Mouse (Mus musculus): ENCODE measurements around the gene Ppp1r32. TPM values are rescaled to one million over a fixed set of nuclear protein-coding genes. Genes with fewer than 3 reads are reported as not detected.
A peak's percentile ranks its signal among the peaks of the same experiment; 100 is the strongest.

Gene Ppp1r32
- total RNA-seq, 1 experiment, result 0.62 TPM

DNA sequence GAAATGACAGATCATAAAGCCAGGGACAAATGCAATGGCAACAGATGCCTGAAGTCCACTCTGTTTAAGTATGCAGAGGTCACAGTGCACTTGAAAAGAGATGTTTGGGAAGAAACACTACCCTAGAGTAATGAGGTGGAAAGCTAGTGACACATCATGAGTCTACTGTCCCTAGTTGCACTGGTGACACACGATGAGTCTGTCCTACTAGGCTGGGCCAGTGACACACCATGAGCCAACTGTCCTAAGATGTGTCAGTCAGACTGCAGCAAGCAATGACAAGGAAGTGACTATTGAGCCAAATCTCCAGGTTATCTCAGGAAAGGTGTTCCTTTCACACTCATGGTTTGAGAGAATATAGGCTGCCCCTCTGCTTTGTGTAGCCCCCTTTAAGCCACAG lies 12.9 kb upstream of the Ppp1r32 start:
- Histone ChIP-seq H3K9ac (ENCODE audit: insufficient read depth, low read depth, low read length, poor library complexity, severe bottlenecking) (no peak overlapping the region), H3K27ac (ENCODE audit: insufficient read depth, low read depth, low read length, poor library complexity, severe bottlenecking) (no peak overlapping the region), H3K36me3 (ENCODE audit: control insufficient read depth, insufficient read depth, low read length, poor library complexity, severe bottlenecking) (peaks cover 5% of the 10 kb centered on the region; the same call in 1 of the 2 replicates), H3K4me1 (ENCODE audit: control insufficient read depth in 2 of 2, insufficient read depth in 2 of 2, low read length in 2 of 2, poor library complexity in 1 of 2) (peaks cover 4 to 5% of the 10 kb centered on the region in 2 experiments; a peak in 2 of 4 replicates), H3K9me3 (ENCODE audit: control insufficient read depth, insufficient read depth, low read depth, low read length) (no peaks in the 10 kb centered on the region), H3K4me3 (ENCODE audit: insufficient read depth in 1 of 2, low read depth in 1 of 2, low read length in 2 of 2, poor library complexity in 1 of 2, severe bottlenecking in 1 of 2) (no peak overlapping the region)
- TF ChIP-seq CHD2 (IDR thresholded peaks at IDR 0.05; ENCODE audit: low read depth, low read length) (no peak), HCFC1 (IDR thresholded peaks at IDR 0.05; ENCODE audit: borderline replicate concordance, insufficient read depth, low read length) (no peak), MAFK (IDR thresholded peaks at IDR 0.05; ENCODE audit: insufficient read depth, low read depth, low read length) (no peak), ZNF384 (IDR thresholded peaks at IDR 0.05; ENCODE audit: low read depth, low read length) (no peak), ZC3H11A (IDR thresholded peaks at IDR 0.05; ENCODE audit: borderline replicate concordance, low read depth, low read length) (no peak)
- in situ Hi-C loops (cut with MboI; ENCODE audit: low sequenced_read_pairs in 2 of 2, unreplicated experiment in 2 of 2), result loop anchor here in 1 of 2 experiments (10.0 kb wide), 1 partner anchor 151 kb away; no protein-coding TSS in a partner anchor
- no peak for DNase-seq (ENCODE audit: low read depth, low spot score)

GRCm38 (mm10) chr19:10486264-10486738 lies 3.6 kb upstream of the Ppp1r32 start:
- no peak overlapping the region for H3K27ac ChIP-seq (ENCODE audit: insufficient read depth, low read depth, low read length, poor library complexity, severe bottlenecking)
- no peaks in the 10 kb centered on the region for H3K36me3 ChIP-seq (ENCODE audit: control insufficient read depth, insufficient read depth, low read length, poor library complexity, severe bottlenecking)
- no peak overlapping the region for H3K4me3 ChIP-seq (ENCODE audit: insufficient read depth in 1 of 2, low read depth in 1 of 2, low read length in 2 of 2, poor library complexity in 1 of 2, severe bottlenecking in 1 of 2)
- TF ChIP-seq ZC3H11A (IDR thresholded peaks at IDR 0.05; ENCODE audit: borderline replicate concordance, low read depth, low read length) (peak; percentile 84; the same call in 1 of the 2 replicates), HCFC1 (IDR thresholded peaks at IDR 0.05; ENCODE audit: borderline replicate concordance, insufficient read depth, low read length) (no peak)
- in situ Hi-C loops (cut with MboI; ENCODE audit: low sequenced_read_pairs in 2 of 2, unreplicated experiment in 2 of 2), result no loop called here
- H3K9me3 ChIP-seq (ENCODE audit: control insufficient read depth, insufficient read depth, low read depth, low read length), result no peaks in the 10 kb centered on the region
- DNase-seq (ENCODE audit: low read depth, low spot score), result peak; percentile 54
- H3K9ac ChIP-seq (ENCODE audit: insufficient read depth, low read depth, low read length, poor library complexity, severe bottlenecking), result no peak overlapping the region
- no peaks in the 10 kb centered on the region for H3K4me1 ChIP-seq (ENCODE audit: control insufficient read depth in 2 of 2, insufficient read depth in 2 of 2, low read length in 2 of 2, poor library complexity in 1 of 2)

GRCm38 (mm10) chr19:10479541-10479940 lies 3.2 kb downstream of the Ppp1r32 start:
- no peak for TF ChIP-seq HCFC1 (IDR thresholded peaks at IDR 0.05; ENCODE audit: borderline replicate concordance, insufficient read depth, low read length)
- no peak for TF ChIP-seq CHD2 (IDR thresholded peaks at IDR 0.05; ENCODE audit: low read depth, low read length)
- TF ChIP-seq MAFK (IDR thresholded peaks at IDR 0.05; ENCODE audit: insufficient read depth, low read depth, low read length), result no peak
- TF ChIP-seq ZC3H11A (IDR thresholded peaks at IDR 0.05; ENCODE audit: borderline replicate concordance, low read depth, low read length), result no peak
- TF ChIP-seq ZNF384 (IDR thresholded peaks at IDR 0.05; ENCODE audit: low read depth, low read length), result no peak
- in situ Hi-C loops (cut with MboI; ENCODE audit: low sequenced_read_pairs in 2 of 2, unreplicated experiment in 2 of 2), result no loop called here

DNA sequence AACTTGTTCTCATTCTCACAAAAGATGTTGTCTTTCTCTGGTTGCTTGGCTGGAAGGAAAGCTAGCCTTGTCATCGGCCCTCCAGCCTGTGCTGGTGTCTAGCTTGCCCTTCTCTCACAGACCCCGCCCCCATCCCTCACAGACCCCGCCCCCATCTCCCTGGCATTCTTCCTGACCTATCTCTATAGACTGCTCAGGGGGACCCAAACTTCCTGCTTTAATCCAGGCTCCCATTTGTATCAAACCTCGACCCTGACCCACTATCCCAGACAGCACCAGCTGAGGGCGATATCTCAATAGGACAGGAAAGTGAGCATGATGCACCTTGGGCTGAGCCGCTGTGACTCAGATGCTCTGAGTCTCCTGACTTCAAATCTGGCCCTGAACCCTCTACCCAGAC lies 8.9 kb downstream of the Ppp1r32 start:
- Histone ChIP-seq H3K9ac (ENCODE audit: insufficient read depth, low read depth, low read length, poor library complexity, severe bottlenecking) (no peak overlapping the region), H3K4me3 (ENCODE audit: insufficient read depth in 1 of 2, low read depth in 1 of 2, low read length in 2 of 2, poor library complexity in 1 of 2, severe bottlenecking in 1 of 2) (no peak overlapping the region), H3K27ac (ENCODE audit: insufficient read depth, low read depth, low read length, poor library complexity, severe bottlenecking) (no peak overlapping the region), H3K9me3 (ENCODE audit: control insufficient read depth, insufficient read depth, low read depth, low read length) (no peaks in the 10 kb centered on the region), H3K4me1 (ENCODE audit: control insufficient read depth in 2 of 2, insufficient read depth in 2 of 2, low read length in 2 of 2, poor library complexity in 1 of 2) (peaks cover 0 to 4% of the 10 kb centered on the region in 2 experiments; a peak in 1 of 4 replicates), H3K36me3 (ENCODE audit: control insufficient read depth, insufficient read depth, low read length, poor library complexity, severe bottlenecking) (no peaks in the 10 kb centered on the region)
- in situ Hi-C loops (cut with MboI; ENCODE audit: low sequenced_read_pairs in 2 of 2, unreplicated experiment in 2 of 2), result no loop called here
- TF ChIP-seq ZNF384 (IDR thresholded peaks at IDR 0.05; ENCODE audit: low read depth, low read length) (no peak), CHD2 (IDR thresholded peaks at IDR 0.05; ENCODE audit: low read depth, low read length) (no peak), MAFK (IDR thresholded peaks at IDR 0.05; ENCODE audit: insufficient read depth, low read depth, low read length) (no peak), ZC3H11A (IDR thresholded peaks at IDR 0.05; ENCODE audit: borderline replicate concordance, low read depth, low read length) (no peak), HCFC1 (IDR thresholded peaks at IDR 0.05; ENCODE audit: borderline replicate concordance, insufficient read depth, low read length) (no peak)
- no peak for DNase-seq (ENCODE audit: low read depth, low spot score)

More at GRCm38 (mm10) chr19:10479541-10479940, 3.2 kb downstream of the Ppp1r32 start:
- Histone ChIP-seq H3K36me3 (ENCODE audit: control insufficient read depth, insufficient read depth, low read length, poor library complexity, severe bottlenecking) (no peaks in the 10 kb centered on the region; the same call in 1 of the 2 replicates), H3K9ac (ENCODE audit: insufficient read depth, low read depth, low read length, poor library complexity, severe bottlenecking) (no peak overlapping the region), H3K27ac (ENCODE audit: insufficient read depth, low read depth, low read length, poor library complexity, severe bottlenecking) (no peak overlapping the region), H3K9me3 (ENCODE audit: control insufficient read depth, insufficient read depth, low read depth, low read length) (no peaks in the 10 kb centered on the region), H3K4me1 (ENCODE audit: control insufficient read depth in 2 of 2, insufficient read depth in 2 of 2, low read length in 2 of 2, poor library complexity in 1 of 2) (peaks cover 0 to 2% of the 10 kb centered on the region in 2 experiments; a peak in 1 of 4 replicates), H3K4me3 (ENCODE audit: insufficient read depth in 1 of 2, low read depth in 1 of 2, low read length in 2 of 2, poor library complexity in 1 of 2, severe bottlenecking in 1 of 2) (no peak overlapping the region)
- DNase-seq (ENCODE audit: low read depth, low spot score), result no peak

All from ES-E14 (cell line).